Mouse (Mus musculus) heart, postnatal 4 days (tissue): ENCODE results near the gene Slc41a3. TPM values are rescaled to one million over a fixed set of nuclear protein-coding genes. Genes with fewer than 3 reads are reported as not detected.

ENCODE experiments used
- DNase-seq: peaks from one replicate; pipeline ENCODE4 v3.0.0; 2021
- microRNA-seq, 2 experiments: library from miRNA; unstranded; fragments of <30 nt; microRNA quantifications; one replicate each; pipeline ENCODE4 v1.2.0; 2021 to 2022
- total RNA-seq, 2 experiments: library from RNA; stranded (reverse); gene quantifications; 2 replicates each; pipeline ENCODE4 v1.2.3; 2021

Gene Slc41a3
- total RNA-seq, 2 experiments from 2014 or later, result 19.4 to 19.8 TPM

DNA sequence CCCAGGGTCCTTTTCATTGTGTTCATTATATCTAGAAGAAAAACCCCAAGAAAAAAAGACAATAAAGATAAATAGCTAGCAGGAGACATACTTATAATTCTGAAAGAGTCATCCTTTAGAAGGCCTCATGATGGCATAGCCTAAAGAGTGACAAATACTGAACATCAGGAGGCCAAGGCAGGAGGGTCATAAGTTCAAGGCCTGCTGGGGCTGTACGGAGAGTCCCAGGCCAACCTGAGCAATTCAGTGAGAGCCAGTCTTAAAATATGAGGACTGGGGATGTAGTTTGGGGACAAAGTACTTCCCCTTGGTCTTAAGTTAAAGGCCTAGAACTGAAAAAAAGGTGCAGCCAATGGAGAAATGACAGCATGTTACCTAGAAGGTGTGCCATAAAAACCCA is 82.3 kb downstream of the Slc41a3 start:
- no peak for DNase-seq

DNA sequence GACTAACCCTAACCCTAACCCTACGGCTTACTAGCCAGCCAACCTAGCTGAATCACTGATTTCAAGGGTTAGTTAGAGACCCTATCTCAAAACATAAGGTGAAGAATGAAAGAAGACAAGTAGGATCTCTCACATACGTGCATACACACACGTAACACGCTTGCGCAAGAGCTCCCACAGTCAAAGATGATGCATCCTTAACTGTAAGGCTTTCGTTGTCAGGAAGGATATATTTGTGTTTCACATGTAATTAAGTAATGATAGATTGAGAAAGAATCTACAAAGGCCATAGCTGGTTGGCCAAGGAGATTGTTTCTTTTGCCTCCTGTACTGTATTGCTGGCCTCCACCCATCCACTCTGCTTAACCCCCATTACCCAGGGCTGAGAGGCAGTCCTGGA is 83.5 kb downstream of the Slc41a3 start:
- DNase-seq, result no peak

DNA sequence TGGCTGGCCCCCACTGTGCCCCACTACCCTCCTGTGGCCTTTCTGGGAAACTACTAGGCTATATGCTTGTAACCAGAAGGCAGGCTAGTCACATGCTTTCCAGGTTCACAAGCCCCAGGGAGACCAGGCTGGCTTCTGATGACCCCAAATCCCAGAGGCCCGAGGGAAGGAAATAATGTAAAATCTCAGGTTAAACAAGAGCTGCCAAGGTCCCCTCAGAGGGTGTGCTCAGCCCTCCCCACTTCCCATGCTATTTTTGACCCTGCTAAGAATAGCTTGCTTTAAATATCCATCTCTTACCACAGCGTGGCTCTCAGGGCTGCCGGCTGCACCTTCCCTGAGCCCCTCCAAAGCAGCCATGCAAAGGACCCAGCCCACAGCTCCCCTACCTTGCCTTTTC is 84.2 kb downstream of the Slc41a3 start:
- no peak for DNase-seq

DNA sequence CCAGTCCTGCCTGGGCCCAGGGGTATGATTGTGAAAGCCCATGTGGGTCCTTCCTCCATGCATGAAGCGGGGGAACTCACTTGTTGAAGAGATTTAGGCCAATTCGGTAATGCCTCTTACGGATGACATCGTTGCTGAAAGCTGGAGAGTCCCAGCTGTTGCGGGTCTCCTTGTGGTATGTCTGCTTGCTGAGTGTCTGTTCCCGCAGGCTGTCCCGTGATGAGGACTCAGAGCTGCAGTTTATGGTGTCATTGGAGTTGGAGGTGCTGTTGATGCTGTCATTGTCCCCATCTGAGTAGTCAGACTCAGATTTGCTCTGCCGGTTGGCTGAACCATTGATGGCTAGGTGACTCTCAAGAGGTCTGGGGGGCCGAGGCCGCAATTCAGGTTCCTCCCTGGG is 85.0 kb downstream of the Slc41a3 start:
- no peak for DNase-seq

GRCm38 (mm10) chr6:90691935-90692334 is 87.4 kb downstream of the Slc41a3 start:
- no peak for DNase-seq

DNA sequence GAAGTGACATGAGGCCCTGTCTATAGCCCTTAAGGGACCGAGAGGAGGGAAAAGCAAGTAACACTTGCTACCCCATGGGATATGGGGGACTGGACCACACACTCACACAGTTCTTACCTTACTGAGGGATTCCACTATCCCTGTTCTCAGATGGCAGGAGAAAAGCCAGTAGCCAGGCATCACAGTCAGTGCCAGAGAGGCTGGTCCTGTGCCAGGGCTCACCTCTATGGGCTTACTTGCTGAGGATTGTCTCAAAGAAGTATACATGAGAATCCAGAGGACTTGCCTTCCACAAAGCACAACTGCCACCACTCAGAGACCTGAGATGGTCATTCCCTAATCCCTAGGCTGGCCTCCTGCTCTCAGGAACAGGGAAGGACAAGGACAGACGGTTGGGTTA is 87.9 kb downstream of the Slc41a3 start:
- DNase-seq, result no peak

DNA sequence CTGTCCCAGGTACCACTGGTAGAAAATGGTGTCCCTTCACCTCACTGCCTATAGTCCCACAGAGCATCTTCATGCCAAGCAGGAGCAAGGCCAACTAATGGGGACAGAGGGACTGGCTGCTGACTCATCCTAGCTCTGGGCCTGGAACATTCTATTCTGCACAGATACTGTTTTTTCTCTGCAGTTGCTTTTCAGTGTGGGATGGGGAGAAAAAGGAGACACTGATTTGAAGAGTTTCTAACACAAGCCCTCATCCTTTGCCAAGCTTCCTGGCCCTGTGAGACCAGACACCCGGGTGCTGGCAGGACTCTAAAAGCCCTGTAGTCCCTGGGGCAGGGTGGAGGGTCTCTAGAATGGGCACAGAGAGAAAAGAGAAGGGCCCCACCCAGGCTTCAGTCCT is 91.2 kb downstream of the Slc41a3 start:
- DNase-seq, result no peak

Small RNA genes within 50 kb of the gene (microRNA-seq; reads per million reads assigned to microRNA genes)
- gene Gm24816, result 0 reads per million in 2 experiments

Other genes starting within 250 kb of the Slc41a3 start
- 10 to 100 TPM; 17.4 to 18.6 TPM for gene Zxdc, start 235.2 kb upstream of the Slc41a3 start, total RNA-seq
- gene Cfap100, start 175.9 kb upstream of the Slc41a3 start, total RNA-seq, result not detected
- gene Klf15, start 142.1 kb upstream of the Slc41a3 start, total RNA-seq, result 10 to 100 TPM in 1 of 2 experiments, 1 to 10 TPM in 1; 9.7 to 11.6 TPM
- gene Aldh1l1, start 118.3 kb upstream of the Slc41a3 start, total RNA-seq, result 1 to 10 TPM in 1 of 2 experiments, under 1 TPM in 1; 0.61 to 1.2 TPM